Mouse (Mus musculus): ENCODE measurements around the gene Nod1.
"Not testable (repeated sequence)": the region's sequence is repeated elsewhere in the genome, so short reads cannot be mapped to it uniquely, and the experiment has no call there.

Nod1 gene

GRCm38 (mm10) chr6:54979426-54979825, 7.0 kb upstream of the Nod1 start:
- no peak for DNase-seq (ENCODE audit: low read depth, low spot score)

DNA sequence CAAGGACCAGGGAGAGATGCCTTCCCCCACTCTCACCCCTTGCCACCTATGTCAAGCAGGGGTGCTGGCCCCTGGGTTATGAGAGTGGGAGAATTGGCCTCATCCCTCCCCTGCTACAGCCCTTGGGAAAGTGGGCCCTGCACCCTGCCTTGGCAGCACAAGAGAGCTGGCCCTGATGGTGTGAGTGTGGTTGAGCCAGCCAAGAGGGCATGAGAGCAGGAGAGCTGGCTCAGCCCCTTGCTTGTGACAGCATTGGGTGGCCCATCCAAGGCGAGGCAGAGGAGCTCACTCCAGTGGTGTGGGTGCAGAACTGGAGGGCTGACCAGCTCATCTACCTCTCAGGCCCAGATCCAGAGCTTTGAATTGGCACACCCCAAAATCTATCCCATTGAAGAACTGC, 3.2 kb upstream of the Nod1 start:
- no peak for DNase-seq (ENCODE audit: low read depth, low spot score)

GRCm38 (mm10) chr6:54974501-54974900, 2.1 kb upstream of the Nod1 start:
- no peak for DNase-seq (ENCODE audit: low read depth, low spot score)

GRCm38 (mm10) chr6:54972929-54973211, 458 bp upstream of the Nod1 start:
- DNase-seq (ENCODE audit: low read depth, low spot score), result no peak

DNA sequence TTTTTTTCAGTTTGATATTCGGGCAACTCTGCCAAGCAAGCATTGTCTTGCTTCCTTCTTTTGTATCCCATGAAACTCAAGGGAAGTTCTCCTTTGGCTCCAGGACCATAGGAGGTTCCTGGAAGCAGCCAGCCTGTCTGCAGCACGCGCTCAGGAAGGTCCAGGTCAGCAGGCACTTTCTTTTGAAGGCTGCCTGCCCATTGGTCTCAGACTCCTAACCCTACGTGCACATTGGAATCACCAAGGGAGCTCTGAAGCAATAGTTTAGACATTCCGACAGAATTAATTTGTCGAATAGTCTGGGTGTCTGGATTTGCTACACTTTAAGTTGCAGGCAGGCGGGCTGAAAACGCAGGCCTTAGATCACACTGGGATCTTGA, 691 bp downstream of the Nod1 start:
- no peak for DNase-seq (ENCODE audit: low read depth, low spot score)

DNA sequence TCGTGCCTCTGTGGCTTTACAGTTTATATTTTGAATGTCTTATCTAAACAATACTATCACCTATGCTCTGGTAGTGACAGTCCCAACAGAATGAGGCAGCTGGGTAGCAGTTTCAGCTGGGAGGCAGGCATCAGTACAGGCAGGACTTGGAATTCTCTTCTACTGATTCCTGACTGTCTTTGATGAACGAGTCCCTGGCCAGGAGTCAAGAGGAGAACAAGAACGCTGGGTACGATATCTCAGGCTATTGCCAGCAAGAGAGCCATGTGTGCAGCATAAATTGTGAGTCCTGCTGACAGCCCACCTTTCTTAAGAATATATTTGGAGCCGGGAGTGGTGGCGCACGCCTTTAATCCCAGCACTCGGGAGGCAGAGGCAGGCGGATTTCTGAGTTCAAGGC, 1.9 kb downstream of the Nod1 start:
- DNase-seq (ENCODE audit: low read depth, low spot score), result no peak

DNA sequence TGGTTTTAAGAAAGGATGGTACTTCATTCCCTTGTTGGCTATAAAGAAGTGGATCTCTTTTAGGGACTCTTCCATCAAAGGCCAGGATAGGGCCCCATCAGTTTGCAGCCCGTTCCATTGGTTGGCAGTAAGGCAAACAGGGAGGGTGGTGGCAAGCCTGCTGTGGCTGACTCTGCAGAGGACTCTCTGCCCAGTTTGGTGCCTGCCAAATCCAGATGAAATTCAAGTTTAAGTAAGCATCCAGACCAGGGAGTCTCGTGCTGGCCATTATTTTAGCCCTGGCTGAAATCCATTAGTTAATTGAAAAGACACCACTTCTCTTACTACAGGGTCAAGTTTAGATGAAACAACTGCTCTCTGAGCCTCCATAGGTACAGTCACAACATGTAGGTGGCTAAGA, 2.6 kb downstream of the Nod1 start:
- no peak for DNase-seq (ENCODE audit: low read depth, low spot score)

DNA sequence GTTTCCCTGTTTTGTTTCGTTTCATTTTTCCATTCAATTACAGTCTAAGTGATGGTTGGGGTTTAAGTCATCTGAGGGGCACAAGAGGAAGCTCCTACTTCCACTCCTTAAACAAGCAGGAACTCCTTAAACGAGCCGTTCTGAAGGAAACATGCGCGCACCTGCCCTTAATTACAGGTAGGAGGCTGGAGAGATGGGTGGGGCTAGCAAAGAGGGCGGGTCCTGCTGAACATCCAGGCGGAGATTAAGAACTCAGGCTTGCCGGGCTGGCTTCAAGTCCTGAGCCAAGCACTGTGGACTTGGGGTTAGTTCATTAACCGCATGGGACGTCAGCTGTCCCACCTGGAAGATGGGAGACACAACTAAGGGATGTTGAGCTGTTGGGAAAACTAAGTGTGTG, 4.8 kb downstream of the Nod1 start:
- no peak for DNase-seq (ENCODE audit: low read depth, low spot score)

DNA sequence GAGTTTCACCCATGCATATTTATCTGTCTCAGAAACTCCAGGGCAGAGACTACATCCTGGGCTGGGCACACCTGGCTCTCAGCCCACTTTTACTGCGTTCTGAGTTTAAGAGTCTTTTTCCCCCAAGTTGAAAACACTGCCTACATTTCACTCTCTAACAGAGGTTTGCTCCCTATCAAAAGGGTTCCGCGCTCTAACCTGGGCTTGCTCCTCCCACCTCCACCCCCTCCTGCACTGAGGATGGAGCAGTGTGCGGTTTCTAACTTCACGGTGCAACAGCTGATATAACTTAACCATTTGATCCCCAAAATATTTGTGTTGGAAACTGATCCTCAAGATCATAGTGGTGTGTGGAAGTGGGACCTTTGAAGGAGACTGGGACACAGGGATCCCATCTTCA, 7.2 kb downstream of the Nod1 start:
- no peak for DNase-seq (ENCODE audit: low read depth, low spot score)

GRCm38 (mm10) chr6:54964755-54965154, 7.7 kb downstream of the Nod1 start:
- no peak for DNase-seq (ENCODE audit: low read depth, low spot score)

DNA sequence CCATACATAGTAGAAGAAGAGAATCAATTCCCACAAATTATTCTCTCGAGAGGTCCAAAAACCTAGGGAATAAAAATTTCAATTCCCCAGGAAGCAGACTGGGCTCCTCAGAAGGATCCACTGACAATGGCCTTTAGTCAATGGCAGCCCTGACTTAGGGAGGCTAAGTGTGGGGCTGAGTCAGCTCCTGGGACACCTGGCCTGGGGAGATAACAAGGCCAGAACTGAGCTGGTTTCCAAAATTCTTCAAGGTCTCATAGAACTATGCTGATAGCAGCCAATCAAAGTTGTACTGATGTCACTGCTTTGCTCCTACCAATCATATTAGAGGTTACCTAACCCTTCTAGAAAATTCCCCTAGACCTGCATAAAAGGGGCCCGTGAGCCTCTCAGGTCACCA, 8.8 kb downstream of the Nod1 start:
- no peak for DNase-seq (ENCODE audit: low read depth, low spot score)

- no peak for DNase-seq (ENCODE audit: low read depth, low spot score)
Measured at GRCm38 (mm10) chr6:54957655-54958054, 14.8 kb downstream of the Nod1 start.

GRCm38 (mm10) chr6:54956425-54956824, 16.0 kb downstream of the Nod1 start:
- no peak for DNase-seq (ENCODE audit: low read depth, low spot score)

GRCm38 (mm10) chr6:54955949-54956348, 16.5 kb downstream of the Nod1 start:
- no peak for DNase-seq (ENCODE audit: low read depth, low spot score)

- no peak for DNase-seq (ENCODE audit: low read depth, low spot score)
Measured at GRCm38 (mm10) chr6:54954659-54955414, 17.6 kb downstream of the Nod1 start.

GRCm38 (mm10) chr6:54953399-54953798, 19.0 kb downstream of the Nod1 start:
- not testable (repeated sequence) for DNase-seq (ENCODE audit: low read depth, low spot score)

GRCm38 (mm10) chr6:54952542-54952941, 19.9 kb downstream of the Nod1 start:
- no peak for DNase-seq (ENCODE audit: low read depth, low spot score)

GRCm38 (mm10) chr6:54948682-54949081, 23.7 kb downstream of the Nod1 start:
- DNase-seq (ENCODE audit: low read depth, low spot score), result no peak

GRCm38 (mm10) chr6:54946241-54946953, 26.0 kb downstream of the Nod1 start:
- DNase-seq (ENCODE audit: low read depth, low spot score), result no peak

DNA sequence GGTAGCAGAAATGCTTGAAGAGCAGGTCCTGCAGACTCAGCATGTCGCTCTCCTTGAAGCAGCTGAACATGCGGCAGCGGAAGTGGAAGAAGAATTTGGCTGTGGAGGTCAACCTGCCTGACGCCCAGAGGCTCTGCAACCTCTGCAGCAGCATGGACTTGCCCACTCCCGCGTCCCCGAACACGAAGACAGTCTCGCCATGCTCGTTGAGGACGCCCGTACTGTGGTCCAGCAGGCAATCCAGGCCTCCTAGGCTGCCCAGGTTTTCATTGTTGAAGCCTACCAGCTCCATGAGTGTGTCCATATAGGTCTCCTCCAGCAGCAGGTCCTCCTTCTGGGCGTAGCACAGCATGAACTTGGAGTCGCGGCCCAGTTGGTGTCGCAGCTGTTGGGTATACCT, 27.9 kb downstream of the Nod1 start:
- no peak for DNase-seq (ENCODE audit: low read depth, low spot score)

DNA sequence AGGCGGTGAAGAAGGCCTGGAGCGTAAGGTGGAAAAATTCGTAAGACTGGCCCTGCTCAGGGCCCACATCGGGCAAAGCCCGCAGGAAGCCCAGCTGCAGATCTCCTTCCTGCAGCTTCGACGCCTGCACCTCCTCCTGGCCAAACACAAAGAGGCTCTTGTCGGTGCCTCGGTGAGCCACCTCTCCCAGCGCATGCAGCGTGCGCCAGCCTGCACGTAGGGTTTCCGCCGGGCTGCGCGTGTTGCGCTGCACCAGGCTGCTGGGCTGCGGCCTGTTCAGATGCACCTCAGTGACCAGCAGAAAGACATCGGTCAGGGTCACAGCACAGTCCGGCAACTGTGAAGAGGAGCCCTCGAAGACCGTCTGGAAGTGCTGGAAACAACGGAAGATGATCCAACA, 28.7 kb downstream of the Nod1 start:
- no peak for DNase-seq (ENCODE audit: low read depth, low spot score)

DNA sequence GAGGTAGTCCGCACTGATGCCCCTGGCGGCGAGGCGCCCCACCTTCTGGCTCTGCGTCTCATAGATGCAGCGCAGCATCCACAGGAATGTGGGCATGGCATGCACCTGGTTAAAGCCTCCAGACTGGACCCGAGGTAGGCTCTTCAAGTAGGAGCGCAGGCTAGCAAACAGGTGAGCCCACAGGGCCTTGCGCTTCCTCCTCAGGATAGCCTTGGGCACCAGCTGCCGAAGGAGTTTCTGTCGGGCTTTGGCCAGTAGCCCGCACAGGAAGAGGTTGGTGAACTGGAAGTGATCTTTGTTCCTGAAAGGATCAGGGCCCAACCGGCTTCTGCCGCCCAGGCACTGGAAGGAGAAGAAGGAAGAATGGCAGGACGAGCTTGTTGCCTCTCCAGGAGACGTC, 29.1 kb downstream of the Nod1 start:
- no peak for DNase-seq (ENCODE audit: low read depth, low spot score)

DNA sequence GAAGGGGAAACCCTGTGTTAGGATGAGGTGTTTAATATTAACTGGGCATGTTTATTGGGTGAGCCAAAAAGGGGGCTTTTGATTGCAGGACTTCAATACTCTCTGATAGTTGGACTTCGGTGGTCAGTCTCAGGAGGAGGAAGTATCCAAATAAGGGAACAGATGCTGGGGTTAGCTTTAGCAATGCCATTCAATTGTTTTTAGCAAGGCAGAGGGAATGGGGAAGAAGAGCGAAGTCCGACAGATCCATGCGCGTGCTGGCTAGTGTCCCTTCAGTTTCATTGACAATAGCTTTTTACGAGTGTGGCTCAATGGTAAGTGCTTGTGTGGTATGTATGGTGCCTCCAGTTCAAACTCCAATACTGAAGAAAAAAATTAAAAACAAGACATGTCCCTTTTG, 31.3 kb downstream of the Nod1 start:
- no peak for DNase-seq (ENCODE audit: low read depth, low spot score)

DNA sequence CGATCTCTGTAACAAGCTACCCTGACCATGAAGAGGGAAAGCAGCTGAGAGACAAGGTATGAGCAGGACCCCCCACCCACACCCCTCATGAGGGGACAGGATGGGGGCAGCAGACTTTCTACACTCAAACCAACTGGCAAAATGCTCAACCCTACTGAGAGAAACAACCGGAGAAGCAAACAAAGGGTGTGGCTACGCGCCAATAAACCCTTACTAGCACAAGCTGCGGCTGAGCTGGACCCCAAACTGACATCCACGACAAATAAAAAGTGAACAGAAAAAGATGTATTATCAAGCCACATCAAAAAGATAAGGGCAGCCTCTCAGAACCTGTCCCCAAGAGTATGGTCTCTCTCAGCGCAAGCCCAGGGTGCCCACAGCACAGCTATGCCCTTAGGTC, 32.3 kb downstream of the Nod1 start:
- no peak for DNase-seq (ENCODE audit: low read depth, low spot score)
